Mouse (Mus musculus): ENCODE results near the gene Gnas. TPM values are rescaled to one million over a fixed set of nuclear protein-coding genes. Genes with fewer than 3 reads are reported as not detected.

Gene Gnas
- polyA plus RNA-seq, 2 experiments, result 286 to 302 TPM

DNA sequence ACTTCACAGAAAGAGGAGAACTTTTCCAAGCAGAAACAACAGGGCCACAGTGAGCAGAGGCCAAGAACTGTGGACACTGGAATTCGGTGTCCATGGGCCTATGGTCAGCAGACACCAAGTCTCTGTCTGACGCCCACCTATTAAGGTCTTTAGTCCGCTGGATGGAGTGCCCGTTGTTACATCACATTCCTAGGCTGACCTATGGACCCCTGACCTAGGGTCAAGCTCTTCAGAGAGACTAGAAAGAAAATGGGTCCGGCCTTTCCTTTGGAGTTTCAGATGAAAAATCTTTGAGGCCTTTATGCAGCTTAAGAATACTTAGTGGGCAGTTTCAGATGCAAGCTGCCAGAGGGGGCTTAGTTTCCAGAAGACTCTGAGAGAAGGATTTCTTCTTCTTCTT, 21.5 kb downstream of the Gnas start:
- DNase-seq (ENCODE audit: low read depth in 3 of 3, low spot score in 3 of 3), result no peak
- WGBS (ENCODE audit: insufficient replicate concordance), result 49% methylated on average over 5 of the region's 5 CpGs
- H3K27me3 ChIP-seq (ENCODE audit: control insufficient read depth, insufficient read depth, low read length), result peaks cover 7% of the 10 kb centered on the region
- TF ChIP-seq EP300 (IDR thresholded peaks at IDR 0.05; ENCODE audit: low read depth) (no peak), CTCF (IDR thresholded peaks at IDR 0.05; ENCODE audit: low read depth) (no peak)
- H3K27ac ChIP-seq, result no peak overlapping the region
- no peaks in the 10 kb centered on the region for H3K36me3 ChIP-seq (replicated peaks; ENCODE audit: control insufficient read depth, insufficient read depth, low read depth)
- H3K4me3 ChIP-seq (ENCODE audit: insufficient read depth in 1 of 2, low read depth in 2 of 2, low read length in 2 of 2), result no peak overlapping the region
- no peaks in the 10 kb centered on the region for H3K9me3 ChIP-seq (ENCODE audit: control insufficient read depth, low read length)
- H3K4me2 ChIP-seq (ENCODE audit: low read depth), result no peak overlapping the region
- no peak for ATAC-seq (ENCODE audit: insufficient read depth)
- H3K9ac ChIP-seq (replicated peaks), result no peak overlapping the region
- H3K4me1 ChIP-seq (replicated peaks; ENCODE audit: control insufficient read depth in 2 of 2, insufficient read depth in 2 of 2, low read length in 1 of 2), result no peaks in the 10 kb centered on the region

DNA sequence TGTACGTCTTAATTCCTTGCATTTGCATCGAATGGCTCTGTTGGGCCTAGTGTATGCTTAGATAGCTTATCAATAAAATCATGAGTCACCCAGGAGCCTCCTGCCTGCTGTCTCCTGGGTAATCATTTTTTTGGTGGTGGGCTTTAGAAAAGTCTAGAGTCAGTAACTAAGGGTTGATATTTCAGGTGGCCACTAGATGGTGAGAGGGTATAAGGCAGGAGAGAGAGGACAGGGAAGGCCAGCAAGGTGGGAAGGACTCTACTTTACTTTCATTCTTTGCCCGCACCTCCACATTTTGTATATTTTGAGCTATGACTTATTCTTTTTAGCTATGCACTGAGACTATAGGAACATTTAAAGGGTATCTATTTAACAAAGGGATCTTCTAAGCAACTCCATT, 23.8 kb downstream of the Gnas start:
- H3K4me2 ChIP-seq (ENCODE audit: low read depth), result no peak overlapping the region
- H3K36me3 ChIP-seq (replicated peaks; ENCODE audit: control insufficient read depth, insufficient read depth, low read depth), result no peaks in the 10 kb centered on the region
- H3K9me3 ChIP-seq (ENCODE audit: control insufficient read depth, low read length), result no peaks in the 10 kb centered on the region
- H3K27me3 ChIP-seq (ENCODE audit: control insufficient read depth, insufficient read depth, low read length), result no peaks in the 10 kb centered on the region
- no peak for TF ChIP-seq EP300 (IDR thresholded peaks at IDR 0.05; ENCODE audit: low read depth)
- TF ChIP-seq CTCF (IDR thresholded peaks at IDR 0.05; ENCODE audit: low read depth), result peak; percentile 13; the same call in 1 of the 2 replicates
- DNase-seq (ENCODE audit: low read depth in 3 of 3, low spot score in 3 of 3) (no peak), ATAC-seq (ENCODE audit: insufficient read depth) (no peak)
- H3K4me1 ChIP-seq (replicated peaks; ENCODE audit: control insufficient read depth in 2 of 2, insufficient read depth in 2 of 2, low read length in 1 of 2), result peaks cover 0 to 6% of the 10 kb centered on the region in 2 experiments; a peak in 2 of 4 replicates
- H3K9ac ChIP-seq (replicated peaks), result no peak overlapping the region
- WGBS (ENCODE audit: insufficient replicate concordance), result 43% methylated on average over 3 of the region's 3 CpGs
- no peak overlapping the region for H3K4me3 ChIP-seq (ENCODE audit: insufficient read depth in 1 of 2, low read depth in 2 of 2, low read length in 2 of 2)
- no peak overlapping the region for H3K27ac ChIP-seq

DNA sequence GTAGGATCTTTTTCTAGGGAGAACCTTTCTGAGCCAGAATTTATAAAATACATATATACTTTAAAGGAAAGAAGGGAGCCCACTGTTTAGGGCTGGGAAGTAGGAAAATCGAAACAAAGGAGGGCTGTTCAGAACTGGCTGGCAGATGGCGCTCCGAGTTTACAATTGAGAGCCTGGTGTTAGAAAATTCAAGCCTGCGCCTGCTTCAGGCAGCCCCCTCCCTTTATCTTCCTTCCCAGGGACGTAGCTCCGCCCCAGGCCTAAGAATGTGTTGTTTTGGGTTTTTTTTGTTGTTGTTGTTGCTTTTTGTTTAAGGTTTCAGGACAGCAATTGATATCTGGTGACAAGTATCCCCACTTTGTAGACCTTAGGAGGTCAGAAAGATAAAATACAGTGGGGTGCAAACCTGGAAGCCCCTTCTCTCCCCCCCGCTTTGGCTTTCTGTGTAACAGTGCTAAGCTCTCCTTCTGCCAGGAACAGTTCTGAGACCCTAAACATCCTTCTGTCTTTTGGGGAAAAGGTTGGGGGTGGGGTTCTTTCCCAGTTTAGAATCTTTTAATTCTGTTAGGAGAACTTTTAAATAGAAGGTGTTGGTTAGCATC, 26.9 kb downstream of the Gnas start:
- H3K4me2 ChIP-seq (ENCODE audit: low read depth), result no peak overlapping the region
- TF ChIP-seq CTCF (IDR thresholded peaks at IDR 0.05; ENCODE audit: low read depth), result peak; percentile 64
- no peak for TF ChIP-seq EP300 (IDR thresholded peaks at IDR 0.05; ENCODE audit: low read depth)
- no peaks in the 10 kb centered on the region for H3K9me3 ChIP-seq (ENCODE audit: control insufficient read depth, low read length)
- H3K4me3 ChIP-seq (ENCODE audit: insufficient read depth in 1 of 2, low read depth in 2 of 2, low read length in 2 of 2), result no peak overlapping the region
- H3K36me3 ChIP-seq (replicated peaks; ENCODE audit: control insufficient read depth, insufficient read depth, low read depth), result no peaks in the 10 kb centered on the region
- peaks cover 0 to 6% of the 10 kb centered on the region in 2 experiments; a peak in 2 of 4 replicates for H3K4me1 ChIP-seq (replicated peaks; ENCODE audit: control insufficient read depth in 2 of 2, insufficient read depth in 2 of 2, low read length in 1 of 2)
- ATAC-seq (ENCODE audit: insufficient read depth), result peak; percentile 31; the same call in 1 of the 2 replicates
- no peak overlapping the region for H3K27ac ChIP-seq
- no peaks in the 10 kb centered on the region for H3K27me3 ChIP-seq (ENCODE audit: control insufficient read depth, insufficient read depth, low read length)
- H3K9ac ChIP-seq (replicated peaks), result no peak overlapping the region
- DNase-seq (ENCODE audit: low read depth in 3 of 3, low spot score in 3 of 3), result no peak
- WGBS (ENCODE audit: insufficient replicate concordance), result 16% methylated on average over 7 of the region's 7 CpGs

DNA sequence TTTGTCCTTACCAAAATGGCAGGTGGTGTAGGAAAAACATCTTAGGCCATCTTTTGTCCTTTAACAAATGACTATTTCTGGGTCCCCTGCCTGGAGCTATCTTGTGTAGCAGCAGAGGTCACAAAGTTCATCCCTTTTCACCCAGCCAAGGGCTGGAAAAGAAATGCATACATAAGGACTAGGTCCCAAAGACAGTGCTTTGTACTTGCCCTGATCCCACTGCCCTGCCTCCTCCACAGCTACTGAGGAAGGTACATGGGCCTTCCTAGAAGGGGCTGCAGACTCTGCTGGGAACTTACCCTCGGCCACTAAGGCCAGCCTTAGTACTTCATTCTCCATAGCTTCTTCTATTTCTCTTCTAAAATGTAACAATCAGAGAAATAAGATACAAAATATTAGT, 27.5 kb downstream of the Gnas start:
- DNase-seq (ENCODE audit: low read depth in 3 of 3, low spot score in 3 of 3), result no peak
- 79% methylated on average over 1 of the region's 1 CpGs for WGBS (ENCODE audit: insufficient replicate concordance)
- H3K27ac ChIP-seq, result no peak overlapping the region
- no peak overlapping the region for H3K4me2 ChIP-seq (ENCODE audit: low read depth)
- no peak overlapping the region for H3K4me3 ChIP-seq (ENCODE audit: insufficient read depth in 1 of 2, low read depth in 2 of 2, low read length in 2 of 2)
- no peaks in the 10 kb centered on the region for H3K27me3 ChIP-seq (ENCODE audit: control insufficient read depth, insufficient read depth, low read length)
- peaks cover 0 to 6% of the 10 kb centered on the region in 2 experiments; a peak in 2 of 4 replicates for H3K4me1 ChIP-seq (replicated peaks; ENCODE audit: control insufficient read depth in 2 of 2, insufficient read depth in 2 of 2, low read length in 1 of 2)
- ATAC-seq (ENCODE audit: insufficient read depth), result no peak
- TF ChIP-seq EP300 (IDR thresholded peaks at IDR 0.05; ENCODE audit: low read depth), result no peak
- H3K9ac ChIP-seq (replicated peaks), result no peak overlapping the region
- no peaks in the 10 kb centered on the region for H3K9me3 ChIP-seq (ENCODE audit: control insufficient read depth, low read length)
- H3K36me3 ChIP-seq (replicated peaks; ENCODE audit: control insufficient read depth, insufficient read depth, low read depth), result no peaks in the 10 kb centered on the region

DNA sequence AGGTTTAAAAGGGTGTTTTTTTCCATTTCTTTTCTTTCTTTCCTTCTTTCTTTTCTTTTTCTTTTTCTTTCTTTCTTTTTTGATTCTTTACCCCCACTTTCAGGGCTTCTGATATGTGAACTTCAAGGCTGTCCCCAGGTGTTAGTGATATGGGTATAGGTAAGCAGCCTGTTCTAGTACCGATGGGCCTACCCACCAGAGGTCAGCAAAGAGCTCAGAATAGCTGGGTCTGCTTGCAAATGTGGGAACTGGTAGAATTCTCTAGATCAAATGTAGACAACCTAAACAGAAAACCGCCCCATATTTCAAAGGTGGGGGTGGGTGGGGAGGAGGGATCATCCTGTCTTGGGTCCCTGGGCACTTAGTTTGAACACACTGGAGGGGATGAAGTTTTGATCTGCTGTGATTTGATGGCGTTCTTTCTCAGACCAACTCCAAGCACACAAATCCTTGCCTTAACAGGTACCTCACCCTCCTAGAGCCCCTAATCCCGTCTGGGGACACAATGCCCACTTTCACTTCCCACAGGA, 28.1 kb downstream of the Gnas start:
- TF ChIP-seq CTCF (IDR thresholded peaks at IDR 0.05; ENCODE audit: low read depth), result peak; percentile 71
- TF ChIP-seq EP300 (IDR thresholded peaks at IDR 0.05; ENCODE audit: low read depth), result no peak
- Histone ChIP-seq H3K27ac (no peak overlapping the region), H3K27me3 (ENCODE audit: control insufficient read depth, insufficient read depth, low read length) (no peaks in the 10 kb centered on the region), H3K4me3 (ENCODE audit: insufficient read depth in 1 of 2, low read depth in 2 of 2, low read length in 2 of 2) (no peak overlapping the region), H3K9me3 (ENCODE audit: control insufficient read depth, low read length) (no peaks in the 10 kb centered on the region), H3K4me1 (replicated peaks; ENCODE audit: control insufficient read depth in 2 of 2, insufficient read depth in 2 of 2, low read length in 1 of 2) (peaks cover 0 to 6% of the 10 kb centered on the region in 2 experiments; a peak in 2 of 4 replicates), H3K36me3 (replicated peaks; ENCODE audit: control insufficient read depth, insufficient read depth, low read depth) (no peaks in the 10 kb centered on the region), H3K4me2 (ENCODE audit: low read depth) (no peak overlapping the region), H3K9ac (replicated peaks) (no peak overlapping the region)
- no peak for ATAC-seq (ENCODE audit: insufficient read depth)
- WGBS (ENCODE audit: insufficient replicate concordance), result 31% methylated on average over 4 of the region's 4 CpGs
- DNase-seq (ENCODE audit: low read depth in 3 of 3, low spot score in 3 of 3), result peak in 1 of 3 experiments; percentile 49
